Mouse (Mus musculus): ENCODE data around the gene Apoc2. TPM values are rescaled to one million over a fixed set of nuclear protein-coding genes. Genes with fewer than 3 reads are reported as not detected.
A peak's percentile ranks its signal among the peaks of the same experiment; 100 is the strongest.

Apoc2 gene
- total RNA-seq, 2 experiments from 2014 or later = 1.1 to 2.1 TPM

DNA sequence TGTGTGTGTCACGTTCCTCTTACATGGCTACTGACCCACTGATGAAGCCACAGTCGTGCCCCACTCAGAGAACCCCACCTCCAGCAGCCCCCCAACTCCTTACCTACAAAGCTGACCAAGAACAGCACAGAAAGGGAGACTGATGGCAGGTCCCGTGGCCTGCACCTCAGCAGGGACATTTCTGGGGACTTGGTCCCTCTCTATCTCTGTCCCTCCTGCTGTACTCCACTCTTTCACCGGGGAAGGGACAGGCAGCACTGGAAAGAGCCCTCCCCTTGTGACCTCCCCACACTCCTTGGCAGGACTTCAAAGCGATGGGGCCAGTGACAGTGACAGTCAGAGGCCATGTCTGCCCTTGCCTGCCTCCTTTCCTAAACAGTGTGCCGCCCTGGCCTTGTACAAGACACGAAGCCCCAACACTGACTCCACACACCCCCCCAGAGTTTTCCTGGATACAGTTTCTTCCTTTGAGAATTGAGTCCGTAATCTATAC is 3.5 kb upstream of the Apoc2 start, which contains the start of the genes Gm44805 and Apoc4:
Gm44805 (minus strand) TSS at position 222 of the 493 bp plus-strand sequence.
Apoc4 (minus strand) TSS at position 278 of the 493 bp plus-strand sequence.
- peak; percentile 46 to 63 for DNase-seq (ENCODE audit: low spot score in 2 of 2)

DNA sequence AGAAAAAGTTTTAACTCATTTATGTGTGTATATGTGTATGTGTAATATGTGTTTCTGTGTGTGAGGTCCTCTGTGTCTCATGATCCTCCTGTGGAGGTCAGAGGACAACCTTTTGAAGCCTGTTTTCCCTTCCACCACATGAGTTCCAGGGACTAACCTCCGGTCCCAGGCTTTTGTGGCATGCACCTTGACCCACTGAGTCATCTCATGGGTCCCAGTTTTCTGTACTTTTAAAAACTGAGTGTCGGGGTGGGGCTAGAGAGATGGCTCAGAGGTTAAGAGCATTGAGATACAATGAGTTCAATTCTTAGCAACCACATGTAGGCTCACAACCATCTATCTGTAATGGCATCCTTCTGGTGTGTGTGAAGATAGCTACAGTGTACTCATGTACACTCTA is 3.0 kb upstream of the Apoc2 start:
- DNase-seq (ENCODE audit: low spot score in 2 of 2) = no peak

GRCm38 (mm10) chr7:19678901-19679300 is 1.2 kb upstream of the Apoc2 start:
- DNase-seq (ENCODE audit: low spot score in 2 of 2) = no peak

DNA sequence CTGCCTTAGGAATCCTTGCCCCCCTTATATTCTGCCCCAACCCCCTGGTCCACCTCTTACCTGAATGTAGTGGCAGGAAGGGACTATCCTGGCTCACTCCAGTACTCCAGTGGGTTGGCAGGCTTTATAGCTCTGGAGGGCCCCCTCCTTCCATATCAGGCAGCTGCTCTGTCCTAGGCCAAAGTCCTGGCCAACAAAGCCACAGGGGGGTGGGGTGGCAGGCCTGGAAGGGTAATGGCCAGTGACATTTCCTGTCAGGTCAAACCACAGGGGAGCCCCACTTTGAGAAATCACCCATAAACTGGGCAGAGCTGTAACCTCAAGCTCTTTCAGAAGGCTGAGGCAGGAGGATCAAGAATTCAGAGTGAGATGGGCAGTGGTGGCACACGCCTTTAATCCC is 1.1 kb downstream of the Apoc2 start:
- DNase-seq (ENCODE audit: low spot score in 2 of 2) = no peak

DNA sequence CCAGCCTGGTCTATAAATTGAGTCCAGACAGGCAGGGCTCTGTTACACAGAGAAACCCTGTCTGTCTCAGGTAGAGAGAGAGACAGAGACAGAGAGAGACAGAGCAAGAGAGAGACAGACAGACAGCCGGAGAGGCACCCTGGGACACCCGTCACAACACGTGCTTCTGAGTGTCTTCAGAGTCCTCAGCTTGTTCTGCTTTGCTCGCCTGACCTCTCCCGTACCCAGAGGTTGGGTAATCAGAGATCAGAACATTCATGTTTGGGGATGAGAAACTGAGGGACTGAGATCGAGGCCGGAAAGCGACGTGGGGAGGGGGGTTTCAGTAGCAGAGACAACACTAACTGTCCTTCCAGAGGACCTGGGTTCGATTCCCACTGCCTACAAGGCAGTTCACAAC is 1.9 kb downstream of the Apoc2 start:
- no peak for DNase-seq (ENCODE audit: low spot score in 2 of 2)

- DNase-seq (ENCODE audit: low spot score in 2 of 2) = no peak
These were observed 4.5 kb downstream of the Apoc2 start for GRCm38 (mm10) chr7:19673083-19673699.

DNA sequence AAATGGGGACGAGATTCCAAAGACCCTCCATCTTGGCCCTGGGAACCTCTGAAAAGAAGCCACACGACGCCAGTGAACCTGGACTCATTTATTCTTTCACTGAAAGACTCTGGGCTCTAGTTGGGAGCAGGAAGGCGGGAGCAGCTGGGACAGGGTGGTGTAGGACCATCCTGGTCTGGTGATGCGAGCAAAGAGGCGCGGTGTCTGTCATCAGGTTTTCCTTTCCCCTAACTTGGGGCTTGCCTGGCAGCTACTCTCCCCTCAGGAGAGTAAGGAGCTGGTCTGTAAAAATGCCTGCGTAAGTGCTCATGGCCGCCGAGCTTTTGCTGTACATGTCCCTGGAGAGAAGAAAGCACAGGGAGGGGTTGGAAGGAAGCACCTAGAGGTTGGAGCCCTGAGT is 6.2 kb downstream of the Apoc2 start:
- no peak for DNase-seq (ENCODE audit: low spot score in 2 of 2)

DNA sequence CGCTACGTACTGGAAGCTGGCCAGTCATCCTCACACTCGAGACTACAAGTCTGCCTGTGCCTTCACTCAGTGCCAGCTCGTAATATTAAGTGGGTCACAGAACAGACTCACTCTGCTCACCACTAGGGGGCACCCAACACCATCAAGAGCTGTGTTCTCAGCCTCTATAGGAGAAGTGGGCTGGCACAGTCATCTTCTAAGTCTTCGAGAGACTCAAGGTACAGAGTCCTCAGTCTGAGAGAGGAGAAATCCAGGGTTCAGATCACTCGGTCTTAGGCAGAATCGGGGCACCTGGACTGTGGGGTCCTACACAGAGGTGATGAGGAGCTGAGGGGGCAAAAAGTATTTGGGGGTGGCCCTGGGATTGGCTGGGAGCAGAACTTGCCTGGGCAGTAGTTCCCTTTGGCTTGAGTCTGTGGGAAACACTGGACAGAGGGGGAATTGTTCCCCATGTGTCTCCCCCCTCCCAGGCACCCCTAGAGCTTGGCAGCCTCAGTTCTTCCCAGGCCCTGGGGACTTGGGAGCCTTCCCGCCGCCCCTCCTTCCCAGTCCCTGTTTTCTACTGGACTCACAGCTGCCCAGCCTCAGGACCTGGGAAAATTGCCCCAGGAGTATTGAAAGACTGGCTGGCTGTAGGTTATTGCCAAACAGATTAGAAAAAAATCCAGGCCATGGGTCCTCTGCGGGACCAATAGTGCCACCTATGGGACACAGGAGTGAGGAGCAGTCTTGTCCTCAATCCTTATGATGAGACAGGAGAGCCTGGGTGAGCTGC is 8.6 kb downstream of the Apoc2 start:
- DNase-seq (ENCODE audit: low spot score in 2 of 2) = peak; percentile 90 to 93

DNA sequence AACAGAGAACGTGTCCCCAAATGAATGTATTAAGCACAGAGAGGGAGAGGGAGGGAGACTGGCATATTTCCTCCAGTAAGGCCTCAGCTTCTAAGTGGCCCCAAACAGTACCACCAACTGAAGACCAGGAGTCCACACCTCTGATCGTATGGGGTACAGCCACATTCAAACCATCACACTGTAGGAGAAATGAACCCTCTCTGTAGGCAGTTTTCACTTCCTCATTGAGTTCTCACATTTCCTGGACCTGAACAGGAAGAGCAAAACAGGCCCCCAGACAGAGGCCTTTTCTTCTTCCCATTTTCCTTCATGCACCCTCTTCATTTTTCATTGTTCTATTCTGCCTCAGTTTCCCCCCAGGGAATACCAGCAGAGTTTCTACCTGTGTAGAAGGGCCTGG is 10.3 kb downstream of the Apoc2 start:
- no peak for DNase-seq (ENCODE audit: low spot score in 2 of 2)

DNA sequence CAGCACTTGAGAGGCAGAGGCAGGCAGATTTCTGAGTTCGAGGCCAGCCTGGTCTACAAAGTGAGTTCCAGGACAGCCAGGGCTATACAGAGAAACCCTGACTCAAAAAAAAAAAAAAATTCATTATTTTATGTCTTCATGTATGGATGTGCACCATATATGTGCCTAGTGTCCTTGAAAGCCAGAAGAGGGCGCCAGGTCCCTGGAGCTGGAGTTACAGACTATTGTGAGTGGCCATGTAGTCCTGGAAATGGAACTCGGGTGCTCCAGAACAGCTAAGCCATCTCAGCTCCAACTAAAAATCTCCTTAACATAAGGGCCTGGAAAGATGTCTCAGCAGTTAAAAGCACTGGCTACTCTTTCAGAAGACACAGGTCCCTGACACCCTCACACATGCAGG is 11.0 kb downstream of the Apoc2 start:
- DNase-seq (ENCODE audit: low spot score in 2 of 2) = no peak

DNA sequence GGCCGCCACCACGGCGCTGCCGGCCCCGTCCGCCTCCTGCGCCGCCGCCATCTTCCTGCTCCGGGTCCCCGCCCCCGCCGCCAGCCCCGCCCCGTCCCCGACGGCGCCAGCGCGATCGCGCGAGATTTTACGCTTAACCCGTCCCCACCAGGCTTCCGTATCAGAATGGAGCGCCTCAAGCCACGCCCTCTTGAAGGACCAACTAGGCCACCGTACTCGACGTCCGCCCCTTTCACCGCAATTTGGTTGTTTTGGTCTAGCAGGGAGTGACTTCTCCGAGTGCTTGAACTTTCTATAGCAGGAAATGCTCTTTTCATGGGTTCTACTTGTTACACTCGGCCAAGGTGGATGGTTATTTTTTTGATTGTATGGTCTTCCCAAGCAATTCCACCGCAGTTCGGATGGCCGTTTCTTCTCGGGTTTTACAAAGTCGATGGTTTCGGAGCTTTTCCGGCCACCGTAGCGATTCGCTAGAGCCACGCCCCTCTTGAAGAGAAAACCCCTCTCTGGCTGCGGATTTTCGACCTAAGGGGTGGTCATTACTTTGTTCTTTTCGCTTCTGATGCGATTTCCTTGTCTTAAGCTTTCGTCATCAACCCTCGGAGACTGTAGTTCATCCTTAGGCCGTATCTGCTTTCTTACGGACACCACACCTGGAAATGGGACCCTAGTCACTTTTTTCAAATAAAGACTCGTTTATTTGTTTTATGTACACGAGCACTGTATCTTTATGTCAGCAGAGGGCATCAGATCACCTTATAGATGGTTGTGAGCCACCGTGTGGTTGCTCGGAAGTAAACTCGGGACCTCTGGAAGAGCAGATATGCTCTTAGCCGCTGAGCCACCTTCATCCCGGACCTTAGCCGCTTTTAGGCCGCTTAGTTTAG is 12.5 kb downstream of the Apoc2 start, which contains the start of gene Clptm1:
Clptm1 (minus strand) TSS at position 79 of the 887 bp plus-strand sequence.
- DNase-seq (ENCODE audit: low spot score in 2 of 2) = peak; percentile 97

GRCm38 (mm10) chr7:19664455-19664954 is 13.2 kb downstream of the Apoc2 start:
- DNase-seq (ENCODE audit: low spot score in 2 of 2) = no peak

DNA sequence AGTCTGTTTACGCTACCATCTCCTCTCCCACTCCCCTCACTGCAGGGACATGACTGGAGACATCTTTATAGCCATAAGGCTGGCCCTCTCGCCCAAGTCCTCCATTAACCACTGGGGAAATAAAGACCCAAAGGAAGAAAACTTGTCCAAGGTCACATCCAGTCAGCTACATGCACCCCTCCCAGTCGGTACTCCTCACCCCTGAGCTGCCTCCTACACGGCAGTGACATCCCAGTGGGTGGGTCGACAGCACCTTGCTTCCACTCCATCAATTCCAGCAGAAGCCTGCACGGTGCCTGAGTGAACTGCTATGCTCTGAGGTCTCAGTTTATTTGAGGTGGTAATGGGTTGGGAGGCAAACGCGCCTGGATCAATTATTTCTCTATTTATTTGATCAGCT is 13.8 kb downstream of the Apoc2 start:
- DNase-seq (ENCODE audit: low spot score in 2 of 2) = no peak

DNA sequence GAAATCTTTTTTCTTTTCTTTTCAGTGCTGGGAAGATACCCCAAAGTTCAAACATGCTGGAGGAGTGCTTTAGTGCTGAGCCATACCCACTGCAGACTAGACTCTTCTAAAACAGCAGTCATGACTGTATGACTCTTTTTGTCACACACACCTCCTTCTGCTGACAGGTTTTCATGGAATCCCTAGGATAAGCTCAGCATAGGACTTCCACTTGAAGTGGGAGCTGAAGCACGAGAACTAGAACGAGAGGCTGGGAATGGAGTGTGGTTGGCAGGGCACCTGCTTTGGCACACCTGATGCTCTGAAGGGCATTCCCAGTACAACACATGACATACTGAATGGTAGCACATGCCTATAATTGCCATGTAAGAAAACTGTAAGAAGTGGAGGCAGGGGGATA is 25.1 kb downstream of the Apoc2 start:
- no peak for DNase-seq (ENCODE audit: low spot score in 2 of 2)

DNA sequence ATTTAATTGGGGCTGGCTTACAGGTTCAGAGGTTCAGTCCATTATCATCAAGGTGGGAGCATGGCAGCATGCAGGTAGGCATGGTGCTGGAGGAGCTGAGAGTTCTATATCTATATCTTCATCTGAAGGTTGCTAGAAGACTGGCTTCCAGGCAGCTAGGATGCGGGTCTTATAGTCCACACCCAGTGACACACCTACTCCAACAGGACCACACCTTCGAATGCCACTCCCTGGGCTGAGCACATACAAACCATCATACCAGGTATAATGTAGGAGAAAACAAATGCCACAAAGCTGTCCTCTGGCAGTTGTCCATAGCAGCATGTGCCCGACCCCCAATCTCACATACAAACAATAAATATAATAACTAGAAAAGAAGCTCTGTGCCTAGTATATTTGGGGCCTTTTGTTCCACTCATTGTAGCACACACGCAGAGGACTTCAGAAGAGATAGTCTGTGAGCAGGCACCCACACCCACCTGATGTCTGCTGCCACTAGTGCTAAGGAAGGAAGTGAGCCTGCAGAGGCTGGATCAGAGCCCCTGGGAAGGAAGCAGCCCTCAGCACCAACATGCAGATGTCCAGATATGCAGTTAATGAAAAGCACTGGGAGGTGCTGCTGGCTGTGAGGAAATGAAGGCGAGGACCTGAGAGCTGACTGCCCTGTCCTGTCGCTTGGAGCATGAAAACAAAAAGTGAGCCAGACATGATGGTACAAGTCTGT is 26.5 kb downstream of the Apoc2 start:
- DNase-seq (ENCODE audit: low spot score in 2 of 2) = no peak

- DNase-seq (ENCODE audit: low spot score in 2 of 2) = no peak
These were observed 36.5 kb downstream of the Apoc2 start for GRCm38 (mm10) chr7:19641223-19641622.

DNA sequence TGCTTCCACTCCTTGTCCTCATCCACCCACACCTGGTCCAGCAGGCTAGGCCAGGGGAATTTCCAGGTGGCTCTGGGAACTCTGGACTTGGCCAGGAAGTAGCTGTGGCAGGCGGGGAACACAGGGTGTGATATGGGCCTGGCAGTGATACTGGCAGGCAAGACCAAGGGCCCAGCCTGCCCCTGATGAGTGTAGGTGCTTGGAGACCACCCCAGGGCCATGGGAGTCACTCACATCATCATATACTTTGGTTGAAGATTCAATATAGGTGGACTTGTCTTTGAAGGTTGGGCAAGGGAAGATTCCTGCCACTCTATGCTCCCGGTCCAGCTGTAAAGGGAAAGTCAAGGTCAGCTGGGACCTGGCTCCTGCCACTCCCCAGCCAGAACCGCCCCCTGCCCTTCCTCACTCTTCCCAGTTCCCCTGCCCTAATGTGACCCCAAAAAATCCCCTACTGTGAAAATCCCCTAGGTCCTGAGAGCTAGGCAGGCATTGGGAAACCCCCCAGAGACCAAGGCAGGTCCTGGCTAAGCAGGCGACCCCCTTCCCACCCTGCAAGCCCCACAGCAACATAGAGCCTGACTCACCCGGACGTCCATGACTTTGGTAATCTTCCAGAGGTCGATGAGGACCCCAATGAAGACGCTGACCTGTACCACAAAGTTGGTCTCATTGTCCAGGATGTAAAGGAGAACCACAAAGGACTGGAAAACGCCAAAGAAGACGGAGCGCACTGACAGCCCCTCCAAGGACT is 42.5 kb downstream of the Apoc2 start:
- DNase-seq (ENCODE audit: low spot score in 2 of 2) = no peak

DNA sequence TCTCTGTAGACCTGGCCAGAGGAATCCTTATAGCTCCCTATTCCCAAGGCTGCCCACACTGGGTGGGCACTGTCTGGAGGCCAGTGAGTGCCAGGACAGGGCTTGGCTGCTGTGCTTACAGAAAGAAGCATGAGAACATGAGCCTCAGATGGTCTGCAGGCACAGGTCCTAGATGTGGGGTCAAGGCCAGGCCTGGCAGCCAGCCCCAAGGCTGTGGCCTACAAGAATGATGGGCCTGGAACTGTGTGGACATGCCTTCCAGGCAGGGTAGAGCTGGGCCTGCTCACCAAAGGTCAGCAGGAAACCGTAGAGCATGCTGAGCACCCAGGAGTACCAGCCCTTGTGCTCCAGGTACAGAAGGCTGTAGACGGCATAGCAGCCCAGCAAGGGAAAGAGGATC is 43.1 kb downstream of the Apoc2 start:
- DNase-seq (ENCODE audit: low spot score in 2 of 2) = peak; percentile 49 to 60

DNA sequence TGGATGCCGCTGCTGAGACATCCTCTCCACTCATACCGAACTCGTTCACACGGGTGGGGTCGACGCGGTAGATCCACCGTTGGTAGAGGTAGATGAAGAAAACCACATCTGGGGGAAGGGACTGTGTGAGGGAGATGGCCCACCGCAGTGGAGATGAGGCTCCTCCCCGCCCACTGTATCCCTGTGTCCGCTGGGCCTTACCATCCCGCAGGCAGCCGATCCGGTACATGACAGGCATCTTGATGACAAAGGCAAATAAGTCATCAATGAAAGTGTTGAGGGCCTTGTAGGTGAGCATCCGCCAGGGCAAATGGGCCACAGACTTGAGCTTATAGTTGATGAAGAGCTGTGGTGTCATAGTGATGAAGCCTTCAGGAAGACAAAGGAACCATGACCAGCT is 43.9 kb downstream of the Apoc2 start:
- no peak for DNase-seq (ENCODE audit: low spot score in 2 of 2)

DNA sequence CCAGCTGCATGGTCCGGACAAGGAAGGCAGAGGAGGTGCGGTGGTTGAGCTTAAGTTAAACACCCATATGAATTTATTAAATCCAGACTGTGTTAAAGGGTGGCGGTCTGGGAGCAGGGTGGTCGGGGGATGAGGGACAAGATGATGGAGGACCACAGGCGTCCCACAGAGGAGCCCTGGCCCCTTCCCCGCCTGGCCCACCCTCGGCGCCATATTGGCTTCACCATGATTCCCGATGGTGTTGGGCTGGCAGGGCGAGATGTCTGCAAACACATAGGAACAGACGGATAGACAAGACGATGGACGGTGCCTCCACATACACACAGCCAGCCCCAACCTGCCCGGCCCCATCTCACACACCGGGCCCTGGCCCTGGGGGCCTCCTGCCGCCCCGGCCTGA is 44.5 kb downstream of the Apoc2 start:
- no peak for DNase-seq (ENCODE audit: low spot score in 2 of 2)

Data from adrenal gland, adult 18-20 months (tissue).